Mouse (Mus musculus) small intestine, adult 2 months (tissue): ENCODE measurements at regions not wholly inside any gene's neighbourhood (a gene's known extent, or its start where the extent isn't known, plus 50 kb on each side); places are given as distances from the start of the nearest gene placed in this dataset.

Experiments used
- CTCF ChIP-seq: fragments of 200-500 bp; IDR thresholded peaks from 2 replicates; pipeline ENCODE4 v1.5.1; 2012; ENCODE audit warnings: low read depth, mild to moderate bottlenecking, control low read depth, inconsistent platforms, low read length, moderate library complexity, mixed read lengths; ENCODE audit not compliant: insufficient replicate concordance, insufficient read length; ENCODE audit errors: extremely low read depth
- POLR2A ChIP-seq: fragments of 200-500 bp; IDR thresholded peaks from 2 replicates; pipeline ENCODE4 v1.6.1; 2012; ENCODE audit warnings: low read depth, mild to moderate bottlenecking, control low read depth, inconsistent platforms, low read length, moderate library complexity

DNA sequence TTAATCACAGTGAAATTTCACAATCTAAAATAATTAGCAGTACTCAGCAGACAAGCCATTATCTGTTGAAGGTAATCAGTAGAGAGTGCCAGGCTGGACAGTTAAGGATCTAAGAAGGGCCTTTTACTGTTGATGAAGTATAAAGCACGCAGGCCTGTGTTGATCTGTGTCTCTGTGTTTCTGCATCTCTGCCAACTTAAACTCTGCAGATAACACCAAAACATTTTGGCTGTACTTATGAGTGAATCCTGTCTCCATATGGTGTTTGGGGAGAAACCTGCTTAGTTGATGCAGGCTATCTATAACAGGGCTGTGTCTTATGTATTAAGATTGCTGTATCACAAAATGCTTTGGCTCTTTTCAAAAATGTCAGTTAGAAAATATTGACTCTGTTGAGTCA, 482.8 kb upstream of the Adamts9 start:
- TF ChIP-seq CTCF: no peak
- TF ChIP-seq POLR2A: no peak
